Mouse (Mus musculus) neural tube, embryonic 13.5 days (tissue): ENCODE measurements around the gene Auts2. TPM values are rescaled to one million over a fixed set of nuclear protein-coding genes. Genes with fewer than 3 reads are reported as not detected.

Experiments
- ATAC-seq: fragments of 200-750 bp; cut with Nextera tagmentation; 2 replicates; pipeline ENCODE4 v1.8.0; 2017; ENCODE audit warnings: low read depth, mild to moderate bottlenecking, moderate TSS enrichment, moderate library complexity
- H3K27ac ChIP-seq: fragments of 300-500 bp; sonication (generic); replicated peaks from 2 replicates; pipeline ENCODE4 v1.5.1; 2015; ENCODE audit warnings: moderate library complexity, mild to moderate bottlenecking, inconsistent platforms
- H3K27me3 ChIP-seq: fragments of 300-500 bp; sonication (generic); 2 replicates; pipeline ENCODE4 v1.6.1; 2015; ENCODE audit warnings: mild to moderate bottlenecking, inconsistent platforms
- H3K36me3 ChIP-seq: fragments of 300-500 bp; sonication (generic); 2 replicates; pipeline ENCODE4 v1.6.1; 2015; ENCODE audit warnings: mild to moderate bottlenecking, inconsistent platforms
- H3K4me1 ChIP-seq: fragments of 300-500 bp; sonication (generic); replicated peaks from 2 replicates; pipeline ENCODE4 v1.6.1; 2015; ENCODE audit warnings: inconsistent platforms
- H3K4me2 ChIP-seq: fragments of 300-500 bp; sonication (generic); 2 replicates; pipeline ENCODE4 v1.6.1; 2015; ENCODE audit warnings: inconsistent platforms, mild to moderate bottlenecking, moderate library complexity
- H3K4me3 ChIP-seq: fragments of 300-500 bp; sonication (generic); 2 replicates; pipeline ENCODE4 v1.5.1; 2015; ENCODE audit warnings: mild to moderate bottlenecking, inconsistent platforms
- H3K9ac ChIP-seq: fragments of 300-500 bp; sonication (generic); 2 replicates; pipeline ENCODE4 v1.6.1; 2015; ENCODE audit warnings: moderate library complexity, mild to moderate bottlenecking, inconsistent platforms
- H3K9me3 ChIP-seq: fragments of 300-500 bp; sonication (generic); 2 replicates; pipeline ENCODE4 v1.6.1; 2016; ENCODE audit warnings: inconsistent platforms
- WGBS: fragments of 180-500 bp; shearing (Covaris S2); methylation state at CpG from one replicate; pipeline ENCODE4 v1.1.7; 2015; 5-methylcytosine and 5-hydroxymethylcytosine counted together
- polyA plus RNA-seq: library from polyadenylated mRNA; unstranded; fragments of >200 nt; fragmentation: Nextera tagmentation; extraction: Ambion mirVana; gene quantifications from 2 replicates; pipeline ENCODE4 v1.2.1, GENCODE M21; 2015

Gene Auts2
- polyA plus RNA-seq, 1 experiment from 2014 or later = 72.6 TPM

DNA sequence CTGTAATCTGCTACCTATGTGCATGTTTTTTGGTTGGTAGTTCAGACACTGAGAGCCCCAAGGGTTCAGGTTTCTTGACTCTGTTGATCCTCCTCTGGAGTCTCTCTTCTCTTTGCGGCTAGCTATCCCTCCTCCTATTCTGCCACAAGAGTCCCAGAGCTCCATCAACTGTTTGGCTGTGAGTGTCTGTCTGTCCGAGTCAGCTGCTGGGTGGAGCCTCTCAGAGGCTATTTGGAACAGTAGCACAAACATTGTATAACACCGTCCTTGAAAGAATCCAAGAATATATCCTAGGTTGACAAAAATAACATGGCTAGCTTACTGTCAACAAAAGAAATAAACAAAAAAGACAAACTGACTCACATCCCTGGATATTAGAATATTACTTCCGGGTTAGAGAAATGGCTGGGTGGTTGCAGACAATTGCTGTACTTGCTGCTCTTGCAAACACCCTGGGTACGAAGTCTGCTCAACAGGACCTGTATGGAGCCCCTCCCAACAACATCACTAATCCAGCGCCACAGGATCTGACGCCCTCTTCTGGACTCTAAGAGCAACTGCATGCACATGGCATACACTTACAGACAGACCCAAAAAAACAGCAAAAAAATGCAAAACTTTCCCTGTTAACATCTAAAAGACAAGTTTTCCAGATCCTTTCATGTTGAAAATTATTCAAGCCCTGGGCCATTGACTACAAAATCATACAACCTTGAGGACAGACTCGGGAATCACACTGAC is 428.4 kb downstream of the Auts2 start:
- Histone ChIP-seq H3K4me3 (no peak overlapping the region), H3K4me1 (peaks cover 23% of the 10 kb centered on the region), H3K4me2 (no peak overlapping the region), H3K36me3 (no peaks in the 10 kb centered on the region), H3K27ac (no peak overlapping the region), H3K27me3 (no peaks in the 10 kb centered on the region), H3K9ac (no peak overlapping the region), H3K9me3 (no peaks in the 10 kb centered on the region)
- 72% methylated on average over 8 of the region's 8 CpGs for WGBS
- ATAC-seq = no peak

DNA sequence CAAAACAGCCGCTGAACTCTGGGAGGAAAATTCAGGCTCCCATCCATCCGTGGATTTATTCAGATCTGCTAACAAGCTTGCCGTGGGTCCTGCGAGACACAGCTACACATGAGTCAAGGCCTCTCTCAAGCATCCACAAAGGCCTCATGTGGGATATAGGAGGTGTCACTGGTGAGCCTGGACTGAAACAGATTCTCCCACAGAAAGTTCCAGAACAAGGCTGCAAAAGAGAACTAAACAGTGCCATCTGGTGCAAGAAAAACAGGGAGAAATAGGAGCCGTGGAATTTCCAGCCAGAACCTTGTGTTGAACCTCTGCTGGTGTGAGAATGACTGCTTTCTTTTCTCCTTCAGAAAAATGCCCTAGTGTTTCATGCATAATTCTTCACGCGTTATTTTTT is 429.7 kb downstream of the Auts2 start:
- H3K9ac ChIP-seq = no peak overlapping the region
- WGBS = 68% methylated on average over 7 of the region's 7 CpGs
- H3K4me2 ChIP-seq = no peak overlapping the region
- no peaks in the 10 kb centered on the region for H3K36me3 ChIP-seq
- no peak for ATAC-seq
- no peaks in the 10 kb centered on the region for H3K9me3 ChIP-seq
- 0 out of 2 replicates have a peak overlapping the region, but pooled peaks have one; percentile 23 for H3K27ac ChIP-seq
- H3K4me1 ChIP-seq = peaks cover 23% of the 10 kb centered on the region
- no peaks in the 10 kb centered on the region for H3K27me3 ChIP-seq
- no peak overlapping the region for H3K4me3 ChIP-seq

DNA sequence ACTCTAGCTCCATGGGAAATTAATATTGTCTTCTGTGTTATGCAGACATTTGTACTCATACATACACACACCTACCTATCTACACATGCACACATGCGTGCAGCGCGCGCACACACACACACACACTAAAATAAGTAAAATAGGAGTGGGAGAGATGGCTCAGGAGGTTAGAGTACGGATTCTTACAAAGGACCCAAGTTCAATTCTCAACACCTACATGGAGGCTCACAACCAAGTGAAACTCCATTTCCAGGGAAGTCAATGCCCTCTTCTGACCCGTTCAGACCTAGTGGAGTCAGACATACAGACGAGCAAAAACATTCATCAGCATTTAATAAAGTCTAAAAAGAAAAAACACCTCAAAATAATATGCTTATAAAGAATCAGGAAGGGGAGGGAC is 430.5 kb downstream of the Auts2 start:
- Histone ChIP-seq H3K27ac (no peak overlapping the region), H3K36me3 (no peaks in the 10 kb centered on the region), H3K4me3 (no peak overlapping the region), H3K27me3 (no peaks in the 10 kb centered on the region), H3K4me1 (peaks cover 23% of the 10 kb centered on the region), H3K9me3 (no peaks in the 10 kb centered on the region), H3K4me2 (no peak overlapping the region), H3K9ac (no peak overlapping the region)
- no peak for ATAC-seq
- 95% methylated on average over 7 of the region's 7 CpGs for WGBS

DNA sequence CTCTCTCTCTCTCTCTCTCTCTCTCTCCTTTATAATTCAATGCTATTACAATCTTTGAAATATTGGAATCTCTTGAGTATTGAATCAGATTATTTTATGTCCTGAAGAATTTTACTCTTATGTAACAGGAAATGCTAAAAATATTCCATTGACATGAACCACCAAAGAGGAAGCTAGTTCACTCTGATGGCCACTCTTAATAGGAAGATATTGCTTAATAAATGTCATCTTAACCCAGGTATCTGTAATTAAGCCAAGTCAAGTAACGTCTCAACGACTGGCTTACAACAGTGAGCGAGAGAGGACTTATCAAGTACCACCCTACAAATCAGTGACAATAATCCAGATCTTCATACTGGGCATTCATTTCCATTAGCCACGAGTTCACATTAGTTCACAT is 440.7 kb downstream of the Auts2 start:
- 87% methylated on average over 4 of the region's 4 CpGs for WGBS
- ATAC-seq = no peak
- H3K4me3 ChIP-seq = no peak overlapping the region
- H3K27me3 ChIP-seq = no peaks in the 10 kb centered on the region
- no peaks in the 10 kb centered on the region for H3K9me3 ChIP-seq
- H3K27ac ChIP-seq = no peak overlapping the region
- H3K4me2 ChIP-seq = no peak overlapping the region
- H3K9ac ChIP-seq = no peak overlapping the region
- no peaks in the 10 kb centered on the region for H3K36me3 ChIP-seq
- peaks cover 17% of the 10 kb centered on the region for H3K4me1 ChIP-seq

DNA sequence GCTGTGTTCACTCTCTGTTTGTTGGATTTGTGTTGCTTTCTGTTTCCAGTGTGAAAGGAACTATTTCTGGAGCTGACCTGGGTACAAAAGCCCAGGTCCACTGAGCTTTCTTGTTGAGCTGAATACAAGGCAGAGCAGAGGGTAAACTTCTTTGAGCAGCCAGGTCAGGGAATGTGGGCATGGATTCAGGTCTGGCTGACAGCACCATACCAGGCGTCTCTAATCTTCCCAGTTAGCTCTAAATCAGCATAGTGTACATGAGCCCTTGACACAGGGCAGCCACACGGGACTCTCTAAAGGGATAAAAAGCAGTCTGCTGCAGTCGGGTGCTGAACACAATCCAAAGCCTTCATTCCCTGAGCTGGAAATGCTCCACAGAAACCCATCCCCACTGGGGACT is 444.7 kb downstream of the Auts2 start:
- no peak for ATAC-seq
- Histone ChIP-seq H3K9ac (no peak overlapping the region), H3K4me3 (no peak overlapping the region), H3K9me3 (no peaks in the 10 kb centered on the region), H3K36me3 (no peaks in the 10 kb centered on the region), H3K4me1 (peaks cover 17% of the 10 kb centered on the region), H3K27ac (no peak overlapping the region; the same call in 1 of the 2 replicates), H3K4me2 (no peak overlapping the region), H3K27me3 (no peaks in the 10 kb centered on the region)
- 14% methylated on average over 3 of the region's 3 CpGs for WGBS

DNA sequence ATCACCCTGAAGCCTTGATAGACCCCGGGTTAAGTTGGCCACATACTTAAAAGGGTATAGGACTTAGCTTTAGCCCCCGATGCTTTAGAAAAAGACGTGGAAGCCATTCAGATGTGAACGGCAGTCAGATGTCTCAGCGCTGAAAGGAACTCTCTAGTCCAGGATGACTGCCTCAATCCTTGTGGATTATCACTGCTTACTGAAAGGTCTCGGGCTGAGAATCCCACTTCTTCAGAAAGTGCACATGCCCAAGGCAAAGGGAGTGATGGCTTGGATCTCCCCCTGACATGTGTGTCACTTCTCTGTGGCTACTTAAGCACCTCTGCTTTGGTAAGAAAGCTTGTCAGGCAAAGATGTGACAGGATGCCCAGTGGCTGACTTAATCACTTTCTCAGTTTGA is 450.4 kb downstream of the Auts2 start:
- Histone ChIP-seq H3K27me3 (no peaks in the 10 kb centered on the region), H3K4me3 (no peak overlapping the region), H3K9me3 (no peaks in the 10 kb centered on the region), H3K4me1 (peaks cover 18% of the 10 kb centered on the region), H3K36me3 (no peaks in the 10 kb centered on the region), H3K4me2 (no peak overlapping the region), H3K27ac (no peak overlapping the region), H3K9ac (no peak overlapping the region)
- WGBS = 77% methylated on average over 6 of the region's 6 CpGs
- ATAC-seq = no peak

DNA sequence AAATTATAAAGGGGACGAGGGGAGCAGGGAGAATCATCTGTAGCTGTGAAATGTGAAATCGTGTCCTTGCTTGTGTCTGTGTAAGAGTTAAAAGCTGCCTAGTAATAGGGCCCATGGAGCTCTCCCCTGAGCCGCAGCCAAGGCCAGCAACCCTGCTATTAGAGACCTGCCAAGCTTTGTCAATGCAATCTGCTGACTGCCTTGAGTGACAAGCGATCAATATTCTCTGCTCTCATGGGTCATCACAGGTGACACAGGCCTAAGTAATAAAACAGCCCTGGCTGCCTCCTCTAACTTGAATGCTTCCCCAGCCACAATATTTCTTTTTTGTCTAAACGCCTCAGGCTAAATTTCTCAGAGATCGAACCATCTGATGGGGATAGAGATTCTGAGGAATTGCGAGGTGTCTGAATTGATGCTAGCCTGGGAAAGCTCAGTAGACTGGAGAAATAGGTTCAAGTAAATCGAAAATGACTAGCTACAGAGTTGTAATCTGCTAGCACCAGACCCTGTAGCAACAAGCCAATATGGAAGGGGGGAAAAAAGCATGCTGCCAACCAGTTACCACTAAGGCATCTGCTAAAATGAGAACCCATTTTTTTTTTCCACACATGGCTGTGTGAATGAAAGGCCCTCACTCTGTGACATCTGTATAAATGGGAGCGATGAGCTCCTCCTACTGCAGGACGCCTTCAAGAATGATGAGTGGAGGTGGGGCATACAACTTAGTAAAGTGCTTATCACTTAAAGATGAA is 453.5 kb downstream of the Auts2 start:
- Histone ChIP-seq H3K4me3 (no peak overlapping the region), H3K9ac (no peak overlapping the region), H3K4me1 (peaks cover 18% of the 10 kb centered on the region), H3K27me3 (no peaks in the 10 kb centered on the region), H3K9me3 (no peaks in the 10 kb centered on the region), H3K36me3 (no peaks in the 10 kb centered on the region), H3K27ac (no peak overlapping the region; the same call in 1 of the 2 replicates), H3K4me2 (no peak overlapping the region)
- ATAC-seq = no peak
- 66% methylated on average over 10 of the region's 10 CpGs for WGBS

DNA sequence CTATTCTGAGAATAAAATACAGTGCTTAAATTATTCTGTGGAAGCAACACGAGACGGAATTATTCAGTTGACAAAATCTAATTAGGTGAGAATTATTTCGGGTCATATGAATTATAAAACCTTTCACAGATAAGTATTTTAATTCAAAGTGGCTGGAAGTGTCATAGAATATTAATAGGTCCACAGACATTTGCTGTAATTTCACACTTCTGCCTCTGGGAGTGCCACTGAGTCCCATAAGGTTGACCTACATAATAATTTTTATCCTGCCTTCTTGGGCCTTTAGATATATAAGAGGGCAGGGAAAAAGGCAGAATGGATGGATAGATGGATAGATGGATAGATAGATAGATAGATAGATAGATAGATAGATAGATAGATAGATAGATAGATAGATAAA is 454.6 kb downstream of the Auts2 start:
- no peak overlapping the region for H3K4me2 ChIP-seq
- no peaks in the 10 kb centered on the region for H3K36me3 ChIP-seq
- H3K4me3 ChIP-seq = no peak overlapping the region
- 64% methylated on average over 3 of the region's 3 CpGs for WGBS
- H3K27me3 ChIP-seq = no peaks in the 10 kb centered on the region
- no peaks in the 10 kb centered on the region for H3K9me3 ChIP-seq
- H3K9ac ChIP-seq = no peak overlapping the region
- no peak overlapping the region for H3K27ac ChIP-seq
- no peak for ATAC-seq
- H3K4me1 ChIP-seq = peaks cover 18% of the 10 kb centered on the region

DNA sequence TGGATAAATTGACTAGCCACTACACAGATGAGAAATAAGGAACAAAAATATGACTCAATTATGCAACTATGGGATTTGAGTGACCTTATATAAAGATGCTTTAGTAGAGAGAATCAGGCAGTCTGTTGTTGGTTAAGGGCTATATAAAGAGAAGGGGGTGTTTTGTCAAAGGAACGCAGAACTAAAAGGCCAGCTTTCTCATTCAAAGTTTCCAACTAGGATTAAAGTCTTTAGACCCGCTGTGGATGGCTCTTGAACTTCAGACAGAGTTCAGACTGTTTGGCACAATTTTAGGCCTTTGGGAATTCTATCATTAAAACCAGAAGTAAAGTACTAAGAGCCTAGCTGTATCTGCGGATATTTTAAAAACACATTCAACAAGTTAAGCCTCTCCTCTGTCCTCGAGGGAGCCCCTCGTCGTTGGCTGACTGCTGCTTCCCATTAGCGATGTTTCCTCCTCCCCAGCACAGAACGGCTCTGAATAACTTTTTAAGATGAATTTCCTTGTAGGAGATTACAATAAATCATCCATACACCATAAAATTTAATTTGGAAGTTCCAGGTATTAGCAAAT is 459.3 kb downstream of the Auts2 start:
- Histone ChIP-seq H3K36me3 (no peaks in the 10 kb centered on the region), H3K4me1 (no peaks in the 10 kb centered on the region), H3K9me3 (no peaks in the 10 kb centered on the region), H3K9ac (no peak overlapping the region), H3K4me2 (no peak overlapping the region), H3K27me3 (no peaks in the 10 kb centered on the region), H3K4me3 (no peak overlapping the region), H3K27ac (no peak overlapping the region)
- WGBS = 43% methylated on average over 8 of the region's 8 CpGs
- ATAC-seq = no peak

DNA sequence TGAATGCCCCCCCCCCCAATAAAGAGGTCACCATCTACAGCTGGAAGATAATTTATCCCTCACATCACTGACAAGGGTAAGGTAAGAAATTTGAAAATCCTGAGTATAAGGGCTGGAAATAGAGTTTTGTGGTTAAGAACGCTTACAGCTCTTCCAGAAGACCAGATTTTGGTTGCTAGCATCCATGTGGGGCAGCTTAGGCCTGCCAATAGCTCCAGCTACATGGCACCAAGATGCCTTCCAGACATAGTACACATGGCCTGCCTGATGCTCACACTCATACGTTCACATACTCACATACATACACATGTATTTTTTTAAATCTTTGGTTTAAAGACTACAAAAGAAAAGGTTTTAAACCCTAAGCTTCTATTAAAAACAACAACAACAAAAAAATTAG is 467.2 kb downstream of the Auts2 start:
- Histone ChIP-seq H3K9me3 (no peaks in the 10 kb centered on the region), H3K36me3 (no peaks in the 10 kb centered on the region), H3K9ac (no peak overlapping the region), H3K4me3 (no peak overlapping the region), H3K27me3 (no peaks in the 10 kb centered on the region; the same call in 1 of the 2 replicates), H3K4me1 (peaks cover 52% of the 10 kb centered on the region), H3K4me2 (no peak overlapping the region), H3K27ac (peak overlapping the region; percentile 64; the same call in 1 of the 2 replicates)
- no peak for ATAC-seq
- WGBS = 90% methylated on average over 2 of the region's 2 CpGs

DNA sequence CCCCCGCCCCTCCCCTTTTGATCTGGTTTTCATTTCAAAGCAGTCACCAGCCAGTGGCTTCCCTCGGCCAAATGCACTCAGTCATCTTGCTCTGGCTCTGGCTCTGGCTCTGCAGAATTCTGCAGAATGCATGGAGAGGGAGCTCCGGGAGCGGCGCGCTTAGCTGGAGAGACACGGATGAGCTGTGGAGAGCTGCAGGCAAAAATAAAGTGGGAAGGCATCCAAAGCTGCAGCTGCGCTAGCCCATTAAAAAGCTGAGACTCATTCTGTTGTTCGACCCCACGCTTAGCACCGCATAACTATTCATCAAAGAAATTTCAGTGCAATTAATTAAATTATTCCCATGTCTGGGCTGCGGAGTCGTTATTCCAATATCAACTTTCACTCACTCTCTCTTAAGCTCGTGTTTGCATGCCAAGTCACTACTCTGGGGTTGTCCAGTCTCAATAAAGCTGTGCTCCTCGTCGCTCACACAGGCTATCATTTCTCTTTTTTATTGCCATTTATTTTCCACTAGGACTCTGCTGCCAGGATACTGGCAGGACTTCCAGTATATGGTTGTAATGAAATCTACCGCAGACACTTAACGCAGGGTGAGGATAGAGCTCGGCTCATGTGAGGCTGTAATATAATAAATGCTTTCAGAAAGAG is 468.3 kb downstream of the Auts2 start:
- 8% methylated on average over 19 of the region's 19 CpGs for WGBS
- peak overlapping the region; percentile 41 for H3K4me2 ChIP-seq
- no peaks in the 10 kb centered on the region for H3K9me3 ChIP-seq
- ATAC-seq = peak; percentile 89
- H3K9ac ChIP-seq = peak overlapping the region; percentile 55
- H3K27ac ChIP-seq = peak overlapping the region; percentile 83
- no peaks in the 10 kb centered on the region; the same call in none of the 2 replicates for H3K27me3 ChIP-seq
- H3K36me3 ChIP-seq = no peaks in the 10 kb centered on the region
- H3K4me3 ChIP-seq = peak overlapping the region; percentile 1; the same call in 1 of the 2 replicates
- H3K4me1 ChIP-seq = peaks cover 52% of the 10 kb centered on the region

DNA sequence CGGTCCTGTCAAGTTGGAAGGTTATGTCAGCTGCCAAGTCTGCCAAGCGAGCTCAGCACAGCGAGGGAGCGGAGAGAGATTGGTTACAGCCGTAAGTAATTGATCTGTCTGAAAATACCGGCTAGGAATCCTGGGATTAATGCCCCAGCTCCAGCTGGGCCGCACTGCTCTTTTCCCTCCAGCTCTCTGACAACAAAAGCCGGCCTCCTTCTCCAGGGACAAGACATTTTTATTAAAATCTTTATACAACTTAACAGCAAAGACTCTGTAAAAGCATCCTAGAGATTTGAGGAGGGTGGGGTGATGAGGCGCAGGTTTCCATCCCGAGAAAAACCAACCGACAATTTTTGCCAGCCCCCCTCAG is 468.8 kb downstream of the Auts2 start:
- Histone ChIP-seq H3K27me3 (no peaks in the 10 kb centered on the region; the same call in none of the 2 replicates), H3K4me3 (peak overlapping the region; percentile 1; the same call in 1 of the 2 replicates), H3K9me3 (no peaks in the 10 kb centered on the region), H3K27ac (peak overlapping the region; percentile 83), H3K4me1 (peaks cover 52% of the 10 kb centered on the region), H3K9ac (peak overlapping the region; percentile 55), H3K4me2 (peak overlapping the region; percentile 41), H3K36me3 (no peaks in the 10 kb centered on the region)
- WGBS = 5% methylated on average over 11 of the region's 11 CpGs
- ATAC-seq = peak; percentile 62; the same call in 1 of the 2 replicates
